Mouse (Mus musculus) hindbrain, embryonic 10.5 days (tissue): Measurements from ENCODE around the gene Fbxl19. TPM values are rescaled to one million over a fixed set of nuclear protein-coding genes. Genes with fewer than 3 reads are reported as not detected.
A peak's percentile ranks its signal among the peaks of the same experiment; 100 is the strongest.

Experiments used
- DNase-seq: peaks from one replicate; pipeline ENCODE4 v3.0.0-alpha.2; 2017; ENCODE audit warnings: low spot score
- H3K27ac ChIP-seq: fragments of 300-500 bp; sonication (generic); 2 replicates; pipeline ENCODE4 v1.5.1; 2016; ENCODE audit warnings: mild to moderate bottlenecking, moderate library complexity
- H3K27me3 ChIP-seq: fragments of 300-500 bp; sonication (generic); 2 replicates; pipeline ENCODE4 v1.6.1; 2016; ENCODE audit warnings: mild to moderate bottlenecking; ENCODE audit not compliant: poor library complexity, insufficient read depth, severe bottlenecking
- H3K36me3 ChIP-seq: fragments of 300-500 bp; sonication (generic); 2 replicates; pipeline ENCODE4 v1.6.1; 2016; ENCODE audit warnings: mild to moderate bottlenecking, moderate library complexity
- H3K4me1 ChIP-seq: fragments of 300-500 bp; sonication (generic); replicated peaks from 2 replicates; pipeline ENCODE4 v1.6.1; 2016; ENCODE audit warnings: mild to moderate bottlenecking
- H3K4me3 ChIP-seq: fragments of 300-500 bp; sonication (generic); 2 replicates; pipeline ENCODE4 v1.5.1; 2016; ENCODE audit warnings: mild to moderate bottlenecking, moderate library complexity
- H3K9me3 ChIP-seq: fragments of 300-500 bp; sonication (generic); 2 replicates; pipeline ENCODE4 v1.6.1; 2016; ENCODE audit warnings: mild to moderate bottlenecking, moderate library complexity
- WGBS: fragments of 180-500 bp; shearing (Covaris S2); methylation state at CpG from one replicate; pipeline ENCODE4 v1.1.7; 2016; 5-methylcytosine and 5-hydroxymethylcytosine counted together
- polyA plus RNA-seq: library from polyadenylated mRNA; unstranded; fragments of >200 nt; fragmentation: Nextera tagmentation; extraction: Ambion mirVana; gene quantifications from 2 replicates; pipeline ENCODE4 v1.2.1, GENCODE M21; 2016

Fbxl19 gene
- polyA plus RNA-seq, result 8.6 and 8.9 TPM in 2 replicates

DNA sequence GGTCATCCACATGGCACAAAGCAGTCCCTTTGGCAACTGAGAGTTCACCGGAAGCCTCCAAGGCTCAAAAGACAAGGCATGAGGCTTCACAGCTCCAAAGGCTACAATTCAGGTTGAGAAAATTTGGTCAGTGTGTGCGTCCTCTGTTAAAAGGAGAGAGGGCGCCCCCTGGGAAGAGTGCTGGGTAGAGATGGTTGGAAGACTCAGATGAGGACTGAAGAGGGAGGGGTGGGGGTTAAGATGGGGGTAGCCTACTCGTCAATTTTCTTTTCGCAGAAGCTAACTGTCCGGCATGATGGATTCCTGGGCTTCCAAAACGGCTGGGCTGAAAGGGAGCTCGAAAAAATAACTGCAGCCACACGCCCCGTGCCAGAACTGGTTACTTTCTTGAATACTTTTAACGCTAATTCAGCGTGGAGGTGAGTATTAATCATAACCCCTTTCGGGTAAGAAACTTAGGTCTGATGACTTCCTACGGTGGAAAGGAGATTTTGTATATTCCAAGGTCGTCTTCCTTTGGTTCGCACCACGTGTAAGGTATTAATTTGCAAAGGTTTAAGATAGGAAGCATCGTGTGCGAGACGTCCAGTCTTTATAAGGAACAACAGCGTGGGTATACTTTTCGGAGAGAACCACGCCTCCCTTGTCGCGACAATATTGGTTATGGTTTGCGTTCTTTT lies at the start of gene Fbxl19:
TSS of gene Fbxl19 (plus strand) at position 178 of the 680 bp plus-strand sequence.
- H3K27me3 ChIP-seq, result no peaks in the 10 kb centered on the region
- H3K9me3 ChIP-seq, result no peaks in the 10 kb centered on the region
- DNase-seq, result peak; percentile 76
- H3K4me1 ChIP-seq, result peaks cover 34% of the 10 kb centered on the region
- H3K36me3 ChIP-seq, result peaks cover 21% of the 10 kb centered on the region
- peak within 1 kb of the TSS; percentile 98 for H3K27ac ChIP-seq
- H3K4me3 ChIP-seq, result peak within 1 kb of the TSS; percentile 94
- 2% methylated on average over 26 of the region's 26 CpGs for WGBS

- peaks cover 48% of the 10 kb centered on the region for H3K36me3 ChIP-seq
- H3K4me3 ChIP-seq, result no peak overlapping the region
- no peaks in the 10 kb centered on the region for H3K9me3 ChIP-seq
- H3K27ac ChIP-seq, result no peak overlapping the region
- no peaks in the 10 kb centered on the region for H3K4me1 ChIP-seq
- 90% methylated on average over 6 of the region's 6 CpGs for WGBS
- H3K27me3 ChIP-seq, result no peaks in the 10 kb centered on the region
- no peak for DNase-seq
These were observed 45.4 kb upstream of the Fbxl19 start for GRCm38 (mm10) chr7:127698986-127699385.

GRCm38 (mm10) chr7:127700712-127701331 lies 43.5 kb upstream of the Fbxl19 start:
- DNase-seq, result no peak
- H3K9me3 ChIP-seq, result no peaks in the 10 kb centered on the region
- peaks cover 60% of the 10 kb centered on the region for H3K36me3 ChIP-seq
- H3K4me1 ChIP-seq, result peaks cover 14% of the 10 kb centered on the region
- WGBS, result 85% methylated on average over 3 of the region's 3 CpGs
- no peak overlapping the region for H3K4me3 ChIP-seq
- H3K27ac ChIP-seq, result no peak overlapping the region
- H3K27me3 ChIP-seq, result no peaks in the 10 kb centered on the region

DNA sequence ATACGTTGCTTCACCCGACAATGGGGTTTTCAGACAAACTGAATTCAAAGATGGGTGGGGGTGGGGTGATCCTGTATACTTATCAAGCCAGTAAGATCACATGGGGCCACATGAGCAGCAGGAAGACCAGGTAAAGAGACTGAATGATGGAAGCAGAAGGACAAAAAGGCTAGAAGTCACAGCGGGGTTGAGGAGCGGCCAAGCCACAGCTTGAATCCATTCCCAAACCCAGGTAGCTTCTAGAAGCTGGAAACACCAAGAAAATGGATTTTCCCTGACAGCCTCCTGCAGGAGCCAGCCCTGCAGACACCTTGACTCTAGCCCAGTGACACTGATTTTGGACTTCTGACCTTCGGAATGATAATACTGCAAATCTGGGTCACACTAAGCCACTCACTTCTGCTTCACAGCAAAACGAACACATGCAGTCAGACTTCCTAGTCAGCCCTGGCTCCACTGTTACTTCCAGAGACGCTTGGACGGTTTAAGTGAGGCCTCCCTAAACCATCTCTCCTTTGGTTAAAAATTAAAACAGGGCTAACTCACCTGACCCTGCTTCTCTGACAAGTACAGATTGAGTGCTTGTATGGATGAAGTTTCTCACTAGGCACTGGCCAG lies 40.7 kb upstream of the Fbxl19 start:
- DNase-seq, result no peak
- Histone ChIP-seq H3K27me3 (no peaks in the 10 kb centered on the region), H3K9me3 (no peaks in the 10 kb centered on the region), H3K36me3 (peaks cover 67% of the 10 kb centered on the region), H3K4me1 (peaks cover 40% of the 10 kb centered on the region), H3K27ac (0 out of 2 replicates have a peak overlapping the region, but pooled peaks have one; percentile 30), H3K4me3 (no peak overlapping the region)
- WGBS, result 93% methylated on average over 8 of the region's 8 CpGs

DNA sequence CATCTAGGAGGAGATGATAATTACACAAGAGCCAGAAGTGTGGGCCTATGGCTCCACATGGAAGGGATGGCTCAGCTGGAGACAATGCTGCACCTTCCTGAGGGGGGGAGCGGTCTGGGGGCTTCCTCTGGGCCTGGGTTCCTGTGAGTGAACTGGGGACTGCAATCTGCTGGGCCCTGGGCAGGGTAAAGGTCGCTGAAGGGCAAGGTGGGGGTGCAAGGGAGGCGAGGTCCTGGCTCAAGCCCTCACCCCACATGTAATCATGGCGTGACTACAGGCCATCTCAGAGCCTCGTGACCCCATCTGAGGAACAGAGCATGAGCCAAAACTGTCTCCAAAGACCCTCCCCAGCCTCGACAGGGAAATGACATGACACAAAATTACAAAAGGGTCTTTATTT lies 39.7 kb upstream of the Fbxl19 start:
- Histone ChIP-seq H3K4me3 (no peak overlapping the region), H3K27ac (peak overlapping the region; percentile 30; the same call in 1 of the 2 replicates), H3K36me3 (peaks cover 61% of the 10 kb centered on the region), H3K9me3 (no peaks in the 10 kb centered on the region), H3K4me1 (peaks cover 47% of the 10 kb centered on the region), H3K27me3 (no peaks in the 10 kb centered on the region)
- no peak for DNase-seq
- WGBS, result 71% methylated on average over 6 of the region's 6 CpGs

GRCm38 (mm10) chr7:127705706-127706105 lies 38.6 kb upstream of the Fbxl19 start:
- Histone ChIP-seq H3K36me3 (peaks cover 52% of the 10 kb centered on the region), H3K27me3 (no peaks in the 10 kb centered on the region), H3K4me1 (peaks cover 47% of the 10 kb centered on the region), H3K9me3 (no peaks in the 10 kb centered on the region), H3K27ac (no peak overlapping the region), H3K4me3 (no peak overlapping the region)
- DNase-seq, result no peak
- 83% methylated on average over 4 of the region's 4 CpGs for WGBS

GRCm38 (mm10) chr7:127707045-127707956 lies 37.0 kb upstream of the Fbxl19 start:
- H3K36me3 ChIP-seq, result peaks cover 47% of the 10 kb centered on the region
- H3K9me3 ChIP-seq, result no peaks in the 10 kb centered on the region
- 27% methylated on average over 22 of the region's 22 CpGs for WGBS
- peak overlapping the region; percentile 78 for H3K4me3 ChIP-seq
- peak overlapping the region; percentile 97 for H3K27ac ChIP-seq
- H3K4me1 ChIP-seq, result peaks cover 60% of the 10 kb centered on the region
- no peaks in the 10 kb centered on the region for H3K27me3 ChIP-seq
- DNase-seq, result peak; percentile 54

DNA sequence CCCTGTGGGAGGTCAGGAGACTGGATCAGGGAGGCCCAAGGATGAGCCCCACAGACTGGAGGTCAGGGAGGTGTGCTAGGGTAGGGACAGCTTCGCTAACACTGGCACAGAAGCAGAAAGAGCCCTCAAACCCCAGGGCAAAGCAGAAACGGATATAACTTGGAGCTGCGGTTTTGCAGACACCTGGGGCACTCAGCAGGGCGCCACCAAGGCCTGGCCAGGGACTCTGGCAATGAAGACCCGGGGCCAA lies 36.5 kb upstream of the Fbxl19 start:
- H3K36me3 ChIP-seq, result peaks cover 41% of the 10 kb centered on the region
- WGBS, result 1% methylated on average over 5 of the region's 5 CpGs
- H3K27me3 ChIP-seq, result no peaks in the 10 kb centered on the region
- H3K9me3 ChIP-seq, result no peaks in the 10 kb centered on the region
- no peak for DNase-seq
- peak overlapping the region; percentile 78 for H3K4me3 ChIP-seq
- peak overlapping the region; percentile 97 for H3K27ac ChIP-seq
- H3K4me1 ChIP-seq, result peaks cover 66% of the 10 kb centered on the region

- H3K4me1 ChIP-seq, result peaks cover 71% of the 10 kb centered on the region
- no peaks in the 10 kb centered on the region for H3K9me3 ChIP-seq
- H3K27ac ChIP-seq, result peak within 1 kb of the TSS; percentile 97
- H3K36me3 ChIP-seq, result peaks cover 35% of the 10 kb centered on the region
- H3K4me3 ChIP-seq, result peak within 1 kb of the TSS; percentile 78
- WGBS, result under 1% methylated on average over 88 of the region's 90 CpGs
- H3K27me3 ChIP-seq, result no peaks in the 10 kb centered on the region
- peak; percentile 91 for DNase-seq
These were observed 35.9 kb upstream of the Fbxl19 start, which contains the start of gene Bcl7c for GRCm38 (mm10) chr7:127708207-127709078. Gene Bcl7c, minus strand, starts transcription at chr7:127708933.

- Histone ChIP-seq H3K9me3 (no peaks in the 10 kb centered on the region), H3K27me3 (no peaks in the 10 kb centered on the region), H3K4me3 (peak overlapping the region; percentile 78), H3K4me1 (peaks cover 78% of the 10 kb centered on the region), H3K27ac (peak overlapping the region; percentile 97), H3K36me3 (peaks cover 25% of the 10 kb centered on the region)
- 81% methylated on average over 5 of the region's 5 CpGs for WGBS
- DNase-seq, result no peak
These were observed 34.9 kb upstream of the Fbxl19 start for GRCm38 (mm10) chr7:127709261-127709979.

DNA sequence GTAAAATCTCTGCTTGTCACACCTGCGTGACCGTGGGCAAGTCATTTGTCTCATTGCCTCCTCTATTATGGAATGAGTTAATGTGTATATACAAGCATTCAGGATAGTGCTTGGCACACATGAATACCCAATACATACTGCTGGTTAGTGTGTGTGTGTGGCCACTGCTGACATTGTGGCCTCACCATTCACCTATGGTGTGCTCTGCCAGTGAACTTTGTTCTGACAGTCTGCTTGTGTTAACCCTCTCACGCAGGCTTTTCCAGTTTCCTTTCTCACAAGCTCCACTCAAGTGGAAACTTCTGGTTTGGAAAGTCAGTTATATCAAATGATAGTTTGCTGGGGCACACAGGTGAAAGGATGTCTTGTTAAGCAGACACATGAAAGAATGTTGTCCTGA lies 33.3 kb upstream of the Fbxl19 start:
- Histone ChIP-seq H3K4me3 (no peak overlapping the region), H3K36me3 (peaks cover 10% of the 10 kb centered on the region), H3K27me3 (no peaks in the 10 kb centered on the region), H3K27ac (no peak overlapping the region), H3K4me1 (peaks cover 73% of the 10 kb centered on the region), H3K9me3 (no peaks in the 10 kb centered on the region)
- DNase-seq, result no peak
- WGBS, result 88% methylated on average over 3 of the region's 3 CpGs
